9 mouse cellular contexts compared by ENCODE assay signal in genomic region chr12:109527414-109528262, GRCm38 (mm10).
A peak's percentile ranks its signal among the peaks of the same experiment; 100 is the strongest.
DNase-seq lines count a peak whose midpoint lies in the region; ATAC-seq lines count a peak whose summit lies in the region.
"Had no signal": no experiment of that assay in that cellular context is flagged by ENCODE, and none has a peak within 500 bp of the region (broad histone marks: within the 10 kb centered on the region; RNA-seq: fewer than 3 reads in every experiment).

No protein-coding gene starts in this region.

- WGBS in hindbrain, embryonic 14.5 days = 53% methylated on average over 29 of the region's 29 CpGs
- WGBS in midbrain, embryonic 10.5 days = 58% methylated on average over 29 of the region's 29 CpGs

- no peak overlapping the region; the same call in 1 of the 2 replicates for H3K9ac ChIP-seq in hindbrain, embryonic 14.5 days

- peak overlapping the region; percentile 47 for H3K4me2 ChIP-seq in hindbrain, embryonic 14.5 days (replicated peaks)

- peak; percentile 86 for DNase-seq in embryo, embryonic 10 days (ENCODE audit: low spot score)
- no peak for DNase-seq in embryo, embryonic 9.5 days (ENCODE audit: extremely low spot score)
- peak; percentile 81 for DNase-seq in R1 (ENCODE audit: low read depth, low spot score)
- DNase-seq in hindbrain, embryonic 14.5 days (ENCODE audit: low spot score) = no peak
- DNase-seq in midbrain, embryonic 10.5 days (ENCODE audit: low spot score) = peak; percentile 57
- DNase-seq in thymus, postnatal 14 days = no peak
- no peak for DNase-seq in c-Kit-positive CD71-positive TER-119-positive erythroid progenitor cells, embryonic 14.5 days (ENCODE audit: low spot score)

- H3K4me3 ChIP-seq in hindbrain, embryonic 14.5 days (replicated peaks; ENCODE audit: low read length) = peak overlapping the region; percentile 24
- peak overlapping the region; percentile 47 for H3K4me3 ChIP-seq in midbrain, embryonic 10.5 days
- H3K4me3 ChIP-seq: myocyte had no signal

- no peaks in the 10 kb centered on the region for H3K36me3 ChIP-seq in hindbrain, embryonic 14.5 days (replicated peaks; ENCODE audit: control insufficient read depth, insufficient read depth)
- H3K36me3 ChIP-seq in midbrain, embryonic 10.5 days = 0 out of 2 replicates have a peak, but pooled peaks cover 2% of the 10 kb centered on the region

- no peak overlapping the region for H3K27ac ChIP-seq in hindbrain, embryonic 14.5 days
- H3K27ac ChIP-seq in midbrain, embryonic 10.5 days (replicated peaks) = peak overlapping the region; percentile 59

- H3K27me3 ChIP-seq in hindbrain, embryonic 14.5 days (ENCODE audit: control insufficient read depth, insufficient read depth, low read length) = no peaks in the 10 kb centered on the region
- H3K27me3 ChIP-seq in midbrain, embryonic 10.5 days (ENCODE audit: low read depth, poor library complexity, severe bottlenecking) = peaks cover 33% of the 10 kb centered on the region

- 0 out of 2 replicates have a peak, but pooled peaks cover 4% of the 10 kb centered on the region for H3K4me1 ChIP-seq in hindbrain, embryonic 14.5 days (replicated peaks; ENCODE audit: control insufficient read depth, insufficient read depth, low read length)
- peaks cover 71% of the 10 kb centered on the region for H3K4me1 ChIP-seq in midbrain, embryonic 10.5 days

- H3K9me3 ChIP-seq in hindbrain, embryonic 14.5 days (ENCODE audit: control insufficient read depth, low read length) = peaks cover 43% of the 10 kb centered on the region
- H3K9me3 ChIP-seq in midbrain, embryonic 10.5 days (replicated peaks) = peaks cover 53% of the 10 kb centered on the region

- ATAC-seq in hindbrain, embryonic 14.5 days (ENCODE audit: low FRiP score) = no peak
- ATAC-seq in activated CD4-positive, CD25-positive, alpha-beta regulatory T cell, adult 4 months = no peak

Comparison
In these comparisons a context has a peak if more than half of its experiments do, and no peak if none do; other contexts are left out.
1. DNase-seq: peak in embryo, embryonic 10 days (single experiment), R1 (single experiment) and midbrain, embryonic 10.5 days (single experiment); none in embryo, embryonic 9.5 days (single experiment), hindbrain, embryonic 14.5 days (single experiment), thymus, postnatal 14 days (single experiment) and c-Kit-positive CD71-positive TER-119-positive erythroid progenitor cells, embryonic 14.5 days (single experiment).